Mouse (Mus musculus): ENCODE measurements around the gene Nckap1l. TPM values are rescaled to one million over a fixed set of nuclear protein-coding genes. Genes with fewer than 3 reads are reported as not detected.
"Not testable (repeated sequence)": the region's sequence is repeated elsewhere in the genome, so short reads cannot be mapped to it uniquely, and the experiment has no call there.

Gene Nckap1l
- total RNA-seq (2012; rRNA removed) (17.8 and 17.9 TPM in 2 replicates), polyA plus RNA-seq (2012; ENCODE audit: insufficient read depth in 1 of 2, insufficient read length in 2 of 2, low read depth in 1 of 2, low replicate concordance in 2 of 2, missing spikeins in 1 of 2) (10 to 100 TPM in 1 of 2 experiments, not detected in 1; 27.1 TPM)

- Histone ChIP-seq H3K79me2 (ENCODE audit: control insufficient read depth, insufficient read depth, low read length, poor library complexity) (peaks cover 10% of the 10 kb centered on the region), H3K4me1 (ENCODE audit: control insufficient read depth in 1 of 2, insufficient read depth in 2 of 2, low read length in 2 of 2) (0 out of 4 replicates have a peak, but pooled peaks cover 0 to 3% of the 10 kb centered on the region in 2 experiments), H3K9ac (ENCODE audit: control insufficient read depth, low read depth, low read length, poor library complexity, severe bottlenecking) (peak within 1 kb of the TSS; percentile 85), H3K4me3 (ENCODE audit: control insufficient read depth in 1 of 2, insufficient read depth in 1 of 2, low read depth in 2 of 2, low read length in 2 of 2) (peak within 1 kb of the TSS; percentile 62 to 96), H3K9me3 (replicated peaks; ENCODE audit: insufficient read depth, low read length) (no peaks in the 10 kb centered on the region), H3K27me3 (ENCODE audit: control insufficient read depth in 1 of 2, insufficient read depth in 2 of 2, low read length in 2 of 2) (no peaks in the 10 kb centered on the region), H3K36me3 (ENCODE audit: control insufficient read depth in 1 of 2, insufficient read depth in 2 of 2, low read length in 2 of 2) (peaks cover 0 to 10% of the 10 kb centered on the region in 2 experiments; a peak in 2 of 4 replicates), H3K27ac (ENCODE audit: control insufficient read depth, low read depth, low read length) (peak within 1 kb of the TSS; percentile 86)
- peak; percentile 93 for DNase-seq (ENCODE audit: low read depth, low spot score)
- TF ChIP-seq SIN3A (IDR thresholded peaks at IDR 0.05; ENCODE audit: low read length) (peak; percentile 61; the same call in 1 of the 2 replicates), EP300 (IDR thresholded peaks at IDR 0.05; ENCODE audit: low read depth in 1 of 2, low read length in 2 of 2) (no peak), MYC (IDR thresholded peaks at IDR 0.05; ENCODE audit: low read depth, low read length) (no peak), TCF12 (IDR thresholded peaks at IDR 0.05; ENCODE audit: low read depth, low read length) (0 out of 2 replicates have a peak, but pooled peaks have one; percentile 22), BHLHE40 (IDR thresholded peaks at IDR 0.05; ENCODE audit: borderline replicate concordance, low read depth, low read length) (no peak), POLR2A (IDR thresholded peaks at IDR 0.05; ENCODE audit: control insufficient read depth in 1 of 2, insufficient read depth in 1 of 2, low read depth in 1 of 2, low read length in 2 of 2, poor library complexity in 1 of 2) (peak; percentile 30 to 73; a peak in 2 of 4 replicates), CTCF (IDR thresholded peaks at IDR 0.05 in 2 of 3, conservative IDR thresholded peaks at IDR 0.05 in 1 of 3; ENCODE audit: control insufficient read depth in 1 of 3, insufficient read depth in 1 of 3, low read depth in 2 of 3, low read length in 3 of 3, poor library complexity in 1 of 3, severe bottlenecking in 1 of 3) (no peak), MAX (IDR thresholded peaks at IDR 0.05; ENCODE audit: low read length) (no peak), ELF1 (IDR thresholded peaks at IDR 0.05; ENCODE audit: low read depth, low read length) (peak; percentile 65; the same call in 1 of the 2 replicates), ZNF384 (IDR thresholded peaks at IDR 0.05; ENCODE audit: low read depth, low read length) (no peak), HCFC1 (IDR thresholded peaks at IDR 0.05; ENCODE audit: low read depth, low read length) (peak; percentile 40; the same call in 1 of the 2 replicates), NELFE (IDR thresholded peaks at IDR 0.05; ENCODE audit: low read depth, low read length) (peak; percentile 59), E2F4 (IDR thresholded peaks at IDR 0.05; ENCODE audit: borderline replicate concordance, low read depth, low read length) (no peak), TBP (IDR thresholded peaks at IDR 0.05; ENCODE audit: low read depth, low read length) (peak; percentile 69), POLR2AphosphoS2 (IDR thresholded peaks at IDR 0.05; ENCODE audit: low read length) (no peak; the same call in 1 of the 2 replicates)
Measured at GRCm38 (mm10) chr15:103453551-103454218, at the start of gene Nckap1l. Gene Nckap1l (plus strand): TSS chr15:103453794.

- H3K9me3 ChIP-seq (replicated peaks; ENCODE audit: insufficient read depth, low read length); H3K27me3 ChIP-seq (ENCODE audit: control insufficient read depth in 1 of 2, insufficient read depth in 2 of 2, low read length in 2 of 2); H3K79me2 ChIP-seq (ENCODE audit: control insufficient read depth, insufficient read depth, low read length, poor library complexity); H3K36me3 ChIP-seq (ENCODE audit: control insufficient read depth in 1 of 2, insufficient read depth in 2 of 2, low read length in 2 of 2); H3K4me3 ChIP-seq (ENCODE audit: control insufficient read depth in 1 of 2, insufficient read depth in 1 of 2, low read depth in 2 of 2, low read length in 2 of 2); H3K27ac ChIP-seq (ENCODE audit: control insufficient read depth, low read depth, low read length); H3K4me1 ChIP-seq (ENCODE audit: control insufficient read depth in 1 of 2, insufficient read depth in 2 of 2, low read length in 2 of 2); H3K9ac ChIP-seq (ENCODE audit: control insufficient read depth, low read depth, low read length, poor library complexity, severe bottlenecking); DNase-seq (ENCODE audit: low read depth, low spot score): not testable (repeated sequence)
- peak; percentile 61; the same call in 1 of the 2 replicates for TF ChIP-seq TBP (IDR thresholded peaks at IDR 0.05; ENCODE audit: low read depth, low read length)
Measured at GRCm38 (mm10) chr15:103405586-103405985, 48.0 kb upstream of the Nckap1l start.

Measured in MEL (cell line).